Mouse (Mus musculus) hematopoietic stem cell, adult 5-6 weeks (primary cell): ENCODE measurements around the gene Myt1l. TPM values are rescaled to one million over a fixed set of nuclear protein-coding genes. Genes with fewer than 3 reads are reported as not detected.
A peak's percentile ranks its signal among the peaks of the same experiment; 100 is the strongest.

Experiments used
- ATAC-seq, 2 experiments: fragments of 125-278 bp in 1 of 2; replicated peaks in 1 of 2; 2 replicates each; pipeline ENCODE4 v1.8.0; 2016 to 2017; ENCODE audit warnings: inconsistent platforms in 2 of 2, mild to moderate bottlenecking in 2 of 2, moderate number of reproducible peaks in 2 of 2, low read depth in 1 of 2, moderate TSS enrichment in 1 of 2; ENCODE audit not compliant: low FRiP score in 2 of 2, poor library complexity in 2 of 2, severe bottlenecking in 2 of 2, insufficient read depth in 1 of 2, low TSS enrichment in 1 of 2
- total RNA-seq: library from RNA; stranded (forward); fragments of 172-1452, 232-1000 nt; gene quantifications from 2 replicates; pipeline ENCODE4 v1.2.3, GENCODE M21; 2017

Gene Myt1l
- total RNA-seq, 1 experiment from 2014 or later = not detected

GRCm38 (mm10) chr12:29639543-29640196 lies 111.5 kb downstream of the Myt1l start:
- no peak for ATAC-seq

GRCm38 (mm10) chr12:29640201-29640600 lies 112.0 kb downstream of the Myt1l start:
- ATAC-seq = no peak

GRCm38 (mm10) chr12:29642915-29643314 lies 114.7 kb downstream of the Myt1l start:
- no peak for ATAC-seq

- no peak for ATAC-seq
These were observed 115.9 kb downstream of the Myt1l start for GRCm38 (mm10) chr12:29644091-29644490.

- ATAC-seq = no peak
These were observed 116.5 kb downstream of the Myt1l start for GRCm38 (mm10) chr12:29644721-29645120.

GRCm38 (mm10) chr12:29649510-29650152 lies 121.4 kb downstream of the Myt1l start:
- no peak for ATAC-seq

GRCm38 (mm10) chr12:29652516-29652915 lies 124.3 kb downstream of the Myt1l start:
- ATAC-seq = no peak

GRCm38 (mm10) chr12:29655197-29655632 lies 127.0 kb downstream of the Myt1l start:
- ATAC-seq = no peak

GRCm38 (mm10) chr12:29655673-29656072 lies 127.5 kb downstream of the Myt1l start:
- no peak for ATAC-seq

GRCm38 (mm10) chr12:29657061-29657460 lies 128.9 kb downstream of the Myt1l start:
- no peak for ATAC-seq

- no peak for ATAC-seq
These were observed 129.7 kb downstream of the Myt1l start for GRCm38 (mm10) chr12:29657870-29658269.

GRCm38 (mm10) chr12:29671984-29672383 lies 143.8 kb downstream of the Myt1l start:
- no peak for ATAC-seq

- peak; percentile 56 to 80; a peak in 3 of 4 replicates for ATAC-seq
These were observed 147.6 kb downstream of the Myt1l start for GRCm38 (mm10) chr12:29675594-29676362.

- ATAC-seq = no peak
These were observed 154.2 kb downstream of the Myt1l start for GRCm38 (mm10) chr12:29682384-29682783.

- ATAC-seq = no peak
These were observed 154.8 kb downstream of the Myt1l start for GRCm38 (mm10) chr12:29682946-29683345.

- ATAC-seq = no peak
These were observed 158.1 kb downstream of the Myt1l start for GRCm38 (mm10) chr12:29686241-29686640.

- no peak for ATAC-seq
These were observed 163.4 kb downstream of the Myt1l start for GRCm38 (mm10) chr12:29691566-29691965.

- ATAC-seq = no peak
These were observed 167.0 kb downstream of the Myt1l start for GRCm38 (mm10) chr12:29695194-29695593.
